Mouse (Mus musculus): ENCODE measurements at regions not wholly inside any gene's neighbourhood (a gene's known extent, or its start where the extent isn't known, plus 50 kb on each side); places are given as distances from the start of the nearest gene placed in this dataset.
A peak's percentile ranks its signal among the peaks of the same experiment; 100 is the strongest.
"Not testable (repeated sequence)": the region's sequence is repeated elsewhere in the genome, so short reads cannot be mapped to it uniquely, and the experiment has no call there.

DNA sequence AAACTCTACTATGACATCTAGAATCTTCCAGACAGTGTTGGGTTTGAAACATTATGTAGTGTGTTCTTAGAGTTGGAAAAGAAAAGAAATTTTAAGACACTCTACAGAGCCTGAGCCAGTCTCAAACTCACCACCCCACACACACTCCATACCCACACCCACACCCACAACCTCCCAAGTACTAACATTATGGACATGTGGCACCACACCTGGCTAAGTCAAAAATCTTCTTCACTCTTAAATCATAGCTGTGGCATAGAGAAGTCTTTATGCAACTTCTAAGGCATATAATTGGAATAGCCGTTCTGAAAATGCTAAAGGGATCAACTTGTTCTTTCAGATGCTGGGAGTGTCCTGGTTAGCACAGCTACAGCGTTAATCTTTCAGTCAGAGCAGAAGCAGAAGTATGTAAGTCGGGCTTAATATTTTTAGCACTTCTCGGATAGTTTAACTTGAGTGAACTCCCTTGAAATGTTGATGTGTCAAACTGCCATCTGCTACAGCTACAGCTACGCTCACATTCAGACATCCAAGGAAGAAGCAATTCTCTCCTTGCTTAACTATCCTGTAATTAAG lies 68.6 kb upstream of the Creb1 start:
- H3K27me3 ChIP-seq (replicated peaks; ENCODE audit: control insufficient read depth, insufficient read depth, low read length), result no peaks in the 10 kb centered on the region
- H3K36me3 ChIP-seq (ENCODE audit: control insufficient read depth, insufficient read depth, low read length), result no peaks in the 10 kb centered on the region
- H3K4me3 ChIP-seq (ENCODE audit: low read depth, low read length), result no peak overlapping the region
- DNase-seq (ENCODE audit: low spot score) (peak; percentile 9), ATAC-seq (replicated peaks; ENCODE audit: low FRiP score) (no peak)
- H3K4me1 ChIP-seq (replicated peaks; ENCODE audit: control insufficient read depth, insufficient read depth, low read length), result no peaks in the 10 kb centered on the region
- H3K27ac ChIP-seq (ENCODE audit: low read depth, low read length), result no peak overlapping the region
- H3K9ac ChIP-seq (ENCODE audit: low read depth, low read length), result no peak overlapping the region
- no peaks in the 10 kb centered on the region for H3K9me3 ChIP-seq (ENCODE audit: control insufficient read depth, low read length)
- 69% methylated on average over 5 of the region's 5 CpGs for WGBS
- H3K4me2 ChIP-seq, result no peak overlapping the region

DNA sequence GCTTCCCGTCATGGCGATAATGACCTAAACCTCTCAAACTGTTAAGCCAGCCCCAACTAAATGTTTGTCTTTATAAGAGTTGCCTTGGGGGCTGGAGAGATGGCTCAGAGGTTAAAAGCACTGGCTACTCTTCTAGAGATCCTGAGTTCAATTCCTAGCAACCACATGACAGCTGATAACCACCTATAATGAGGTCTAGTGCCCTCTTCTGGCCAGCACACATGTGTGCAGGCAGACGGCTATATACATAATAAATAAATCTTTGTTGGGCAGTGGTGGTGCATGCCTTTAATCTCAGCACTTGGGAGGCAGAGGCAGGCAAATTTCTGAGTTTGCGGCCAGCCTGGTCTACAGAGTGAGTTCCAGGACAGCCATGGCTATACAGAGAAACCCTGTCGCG lies 70.8 kb upstream of the Creb1 start:
- not testable (repeated sequence) for ATAC-seq (replicated peaks; ENCODE audit: low FRiP score)

DNA sequence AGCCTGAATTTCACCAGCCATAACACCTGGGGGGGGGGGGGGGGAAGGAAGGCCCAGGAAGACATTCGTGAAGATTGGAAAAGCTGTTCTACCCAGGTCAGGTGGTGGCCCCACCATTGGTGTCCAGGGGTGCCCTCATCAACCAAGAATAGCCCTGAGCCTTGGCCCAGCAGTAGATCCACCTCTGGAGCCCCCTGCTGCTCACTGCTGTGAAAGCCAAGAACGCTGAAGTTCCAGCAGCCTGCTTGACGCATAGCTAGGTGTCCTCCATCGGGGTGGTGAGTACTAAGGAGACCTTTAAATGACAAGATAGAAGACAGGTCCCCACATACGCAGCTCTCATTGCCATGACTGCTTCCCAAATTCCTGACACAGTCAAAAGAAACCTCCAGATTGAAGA lies 74.6 kb upstream of the Creb1 start:
- no peak overlapping the region for H3K27ac ChIP-seq (ENCODE audit: low read depth, low read length)

More for the DNA sequence above, 70.8 kb upstream of the Creb1 start:
- H3K4me1 ChIP-seq (replicated peaks; ENCODE audit: control insufficient read depth, insufficient read depth, low read length); H3K36me3 ChIP-seq (ENCODE audit: control insufficient read depth, insufficient read depth, low read length); H3K9ac ChIP-seq (ENCODE audit: low read depth, low read length); H3K9me3 ChIP-seq (ENCODE audit: control insufficient read depth, low read length); H3K4me2 ChIP-seq; H3K27me3 ChIP-seq (replicated peaks; ENCODE audit: control insufficient read depth, insufficient read depth, low read length); H3K4me3 ChIP-seq (ENCODE audit: low read depth, low read length); H3K27ac ChIP-seq (ENCODE audit: low read depth, low read length): not testable (repeated sequence)
- 85% methylated on average over 6 of the region's 6 CpGs for WGBS
- peak; percentile 17 for DNase-seq (ENCODE audit: low spot score)

DNA sequence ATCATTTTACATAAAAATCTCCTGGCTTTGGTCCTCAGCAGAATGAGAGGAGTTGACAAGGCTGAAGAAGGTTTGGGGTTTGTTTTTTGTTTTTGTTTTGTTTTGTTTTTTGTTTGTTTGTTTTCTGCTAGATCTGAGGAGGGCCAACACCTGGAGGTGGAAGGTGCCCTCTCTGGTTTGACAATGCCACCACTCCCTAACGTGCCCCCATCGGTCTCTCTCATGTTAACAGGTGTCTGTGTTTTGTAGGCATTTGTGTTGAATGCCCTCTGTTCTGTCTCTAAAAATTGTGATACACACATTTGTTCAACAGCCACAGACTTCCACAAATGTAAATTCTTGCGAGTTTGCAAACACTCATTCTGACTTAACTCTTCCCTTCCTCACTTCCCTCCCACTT lies 83.3 kb upstream of the Creb1 start:
- H3K4me1 ChIP-seq (replicated peaks; ENCODE audit: control insufficient read depth, insufficient read depth, low read length), result no peaks in the 10 kb centered on the region
- no peaks in the 10 kb centered on the region for H3K9me3 ChIP-seq (ENCODE audit: control insufficient read depth, low read length)
- H3K4me3 ChIP-seq (ENCODE audit: low read depth, low read length), result no peak overlapping the region
- H3K36me3 ChIP-seq (ENCODE audit: control insufficient read depth, insufficient read depth, low read length), result no peaks in the 10 kb centered on the region
- no peak for ATAC-seq (replicated peaks; ENCODE audit: low FRiP score)
- H3K4me2 ChIP-seq, result no peak overlapping the region
- no peak for DNase-seq (ENCODE audit: low spot score)
- 81% methylated on average over 3 of the region's 3 CpGs for WGBS
- H3K27ac ChIP-seq (ENCODE audit: low read depth, low read length), result no peak overlapping the region
- H3K9ac ChIP-seq (ENCODE audit: low read depth, low read length), result no peak overlapping the region
- H3K27me3 ChIP-seq (replicated peaks; ENCODE audit: control insufficient read depth, insufficient read depth, low read length), result no peaks in the 10 kb centered on the region

More for the DNA sequence above, 74.6 kb upstream of the Creb1 start:
- Histone ChIP-seq H3K9me3 (ENCODE audit: control insufficient read depth, low read length) (no peaks in the 10 kb centered on the region), H3K4me2 (no peak overlapping the region), H3K36me3 (ENCODE audit: control insufficient read depth, insufficient read depth, low read length) (no peaks in the 10 kb centered on the region), H3K4me3 (ENCODE audit: low read depth, low read length) (no peak overlapping the region), H3K4me1 (replicated peaks; ENCODE audit: control insufficient read depth, insufficient read depth, low read length) (no peaks in the 10 kb centered on the region), H3K27me3 (replicated peaks; ENCODE audit: control insufficient read depth, insufficient read depth, low read length) (no peaks in the 10 kb centered on the region), H3K9ac (ENCODE audit: low read depth, low read length) (no peak overlapping the region)
- DNase-seq (ENCODE audit: low spot score) (no peak), ATAC-seq (replicated peaks; ENCODE audit: low FRiP score) (no peak)
- WGBS, result 64% methylated on average over 5 of the region's 5 CpGs

DNA sequence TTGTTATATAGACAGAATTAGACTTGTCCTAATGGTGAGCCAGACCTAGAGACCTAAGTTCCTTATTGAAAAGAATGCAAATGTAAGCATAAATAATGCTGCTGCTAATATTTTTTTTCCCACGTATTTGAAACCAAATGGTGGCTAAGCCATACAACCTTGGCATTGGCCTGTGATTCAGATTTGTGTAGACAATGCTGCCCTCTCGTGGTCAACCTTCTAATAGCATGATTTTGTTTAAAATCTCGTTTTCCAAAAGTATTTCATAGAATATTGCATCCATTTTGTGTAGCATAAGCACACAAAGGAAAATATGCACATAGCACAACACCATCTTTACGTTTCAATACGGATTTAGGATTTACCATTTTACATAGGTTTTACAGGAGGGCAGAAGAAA lies 84.4 kb upstream of the Creb1 start:
- ATAC-seq (replicated peaks; ENCODE audit: low FRiP score) (no peak), DNase-seq (ENCODE audit: low spot score) (no peak)
- H3K27ac ChIP-seq (ENCODE audit: low read depth, low read length), result no peak overlapping the region
- H3K9ac ChIP-seq (ENCODE audit: low read depth, low read length), result no peak overlapping the region
- no peaks in the 10 kb centered on the region for H3K4me1 ChIP-seq (replicated peaks; ENCODE audit: control insufficient read depth, insufficient read depth, low read length)
- no peak overlapping the region for H3K4me2 ChIP-seq
- no peaks in the 10 kb centered on the region for H3K27me3 ChIP-seq (replicated peaks; ENCODE audit: control insufficient read depth, insufficient read depth, low read length)
- no peaks in the 10 kb centered on the region for H3K9me3 ChIP-seq (ENCODE audit: control insufficient read depth, low read length)
- no peaks in the 10 kb centered on the region for H3K36me3 ChIP-seq (ENCODE audit: control insufficient read depth, insufficient read depth, low read length)
- WGBS, result 2% methylated on average over 5 of the region's 5 CpGs
- H3K4me3 ChIP-seq (ENCODE audit: low read depth, low read length), result no peak overlapping the region

DNA sequence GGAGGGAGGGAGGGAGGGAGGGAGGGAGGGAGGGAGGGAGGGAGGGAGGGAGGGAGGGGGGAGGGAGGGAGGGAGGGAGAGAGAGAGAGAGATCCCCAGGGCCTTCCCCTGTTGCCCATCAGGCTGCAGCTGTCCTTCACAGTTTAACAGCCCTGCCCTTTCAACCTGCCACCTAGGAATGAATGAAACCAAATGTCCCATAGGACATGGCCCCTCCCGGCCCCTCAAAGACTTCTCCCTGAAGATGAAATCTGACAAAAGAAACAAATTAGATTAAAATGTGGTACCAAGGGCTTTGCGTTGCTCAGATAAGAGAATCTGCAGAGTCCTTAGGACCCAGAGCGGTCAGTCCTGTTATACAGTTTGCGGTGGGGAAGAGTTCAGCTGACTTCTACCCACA lies 86.0 kb upstream of the Creb1 start:
- 63% methylated on average over 4 of the region's 4 CpGs for WGBS
- Histone ChIP-seq H3K4me1 (replicated peaks; ENCODE audit: control insufficient read depth, insufficient read depth, low read length) (no peaks in the 10 kb centered on the region), H3K4me3 (ENCODE audit: low read depth, low read length) (no peak overlapping the region), H3K4me2 (no peak overlapping the region), H3K27ac (ENCODE audit: low read depth, low read length) (no peak overlapping the region), H3K9ac (ENCODE audit: low read depth, low read length) (no peak overlapping the region), H3K9me3 (ENCODE audit: control insufficient read depth, low read length) (no peaks in the 10 kb centered on the region), H3K27me3 (replicated peaks; ENCODE audit: control insufficient read depth, insufficient read depth, low read length) (no peaks in the 10 kb centered on the region), H3K36me3 (ENCODE audit: control insufficient read depth, insufficient read depth, low read length) (no peaks in the 10 kb centered on the region)
- ATAC-seq (replicated peaks; ENCODE audit: low FRiP score) (no peak), DNase-seq (ENCODE audit: low spot score) (no peak)

DNA sequence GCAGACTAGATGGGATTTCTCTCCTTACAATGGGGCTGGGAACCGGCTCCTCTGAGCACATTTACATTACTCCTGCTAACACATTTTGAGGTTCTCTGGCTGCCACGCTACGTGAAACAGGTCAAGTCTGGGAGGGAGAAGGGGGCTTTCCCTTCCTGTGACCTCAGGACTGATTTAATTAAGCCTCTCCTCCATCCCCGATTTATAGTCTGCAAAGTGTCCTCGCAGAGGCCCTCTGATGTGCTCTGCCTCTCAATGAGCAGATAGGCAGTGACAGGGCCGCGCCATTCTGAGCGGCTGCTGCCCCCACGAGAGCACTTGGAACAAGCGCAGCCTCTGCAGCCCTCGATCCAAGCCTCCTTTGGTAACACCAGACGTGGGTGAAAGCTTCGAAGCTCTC lies 86.5 kb upstream of the Creb1 start:
- H3K27me3 ChIP-seq (replicated peaks; ENCODE audit: control insufficient read depth, insufficient read depth, low read length), result no peaks in the 10 kb centered on the region
- H3K4me1 ChIP-seq (replicated peaks; ENCODE audit: control insufficient read depth, insufficient read depth, low read length), result no peaks in the 10 kb centered on the region
- no peaks in the 10 kb centered on the region for H3K36me3 ChIP-seq (ENCODE audit: control insufficient read depth, insufficient read depth, low read length)
- H3K9ac ChIP-seq (ENCODE audit: low read depth, low read length), result no peak overlapping the region
- peak; percentile 43 for DNase-seq (ENCODE audit: low spot score)
- WGBS, result 11% methylated on average over 13 of the region's 13 CpGs
- no peak overlapping the region for H3K4me2 ChIP-seq
- no peaks in the 10 kb centered on the region for H3K9me3 ChIP-seq (ENCODE audit: control insufficient read depth, low read length)
- no peak overlapping the region for H3K27ac ChIP-seq (ENCODE audit: low read depth, low read length)
- H3K4me3 ChIP-seq (ENCODE audit: low read depth, low read length), result no peak overlapping the region
- ATAC-seq (replicated peaks; ENCODE audit: low FRiP score), result no peak

DNA sequence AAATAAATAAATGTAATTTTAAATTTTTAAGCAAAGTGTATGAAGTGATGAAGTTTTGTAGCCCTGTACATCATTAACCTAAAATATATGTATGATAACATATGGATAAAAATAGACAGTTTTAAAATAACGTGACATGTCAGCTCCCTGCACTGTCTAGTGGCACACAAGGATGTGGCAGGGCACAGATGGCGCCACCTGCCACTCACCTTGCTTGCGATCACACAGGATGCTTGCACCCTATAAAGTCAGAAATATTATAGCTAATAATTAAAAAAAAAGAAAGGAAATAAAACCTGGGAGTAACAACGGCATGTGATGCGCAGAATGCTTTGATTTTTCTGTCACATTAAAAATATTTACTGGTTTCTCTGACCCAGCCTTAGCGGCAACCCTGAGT lies 89.0 kb upstream of the Creb1 start:
- Histone ChIP-seq H3K9ac (ENCODE audit: low read depth, low read length) (no peak overlapping the region), H3K4me3 (ENCODE audit: low read depth, low read length) (no peak overlapping the region), H3K36me3 (ENCODE audit: control insufficient read depth, insufficient read depth, low read length) (no peaks in the 10 kb centered on the region), H3K27me3 (replicated peaks; ENCODE audit: control insufficient read depth, insufficient read depth, low read length) (no peaks in the 10 kb centered on the region), H3K9me3 (ENCODE audit: control insufficient read depth, low read length) (no peaks in the 10 kb centered on the region), H3K27ac (ENCODE audit: low read depth, low read length) (no peak overlapping the region), H3K4me2 (no peak overlapping the region), H3K4me1 (replicated peaks; ENCODE audit: control insufficient read depth, insufficient read depth, low read length) (no peaks in the 10 kb centered on the region)
- DNase-seq (ENCODE audit: low spot score) (no peak), ATAC-seq (replicated peaks; ENCODE audit: low FRiP score) (no peak)
- WGBS, result 89% methylated on average over 6 of the region's 6 CpGs

DNA sequence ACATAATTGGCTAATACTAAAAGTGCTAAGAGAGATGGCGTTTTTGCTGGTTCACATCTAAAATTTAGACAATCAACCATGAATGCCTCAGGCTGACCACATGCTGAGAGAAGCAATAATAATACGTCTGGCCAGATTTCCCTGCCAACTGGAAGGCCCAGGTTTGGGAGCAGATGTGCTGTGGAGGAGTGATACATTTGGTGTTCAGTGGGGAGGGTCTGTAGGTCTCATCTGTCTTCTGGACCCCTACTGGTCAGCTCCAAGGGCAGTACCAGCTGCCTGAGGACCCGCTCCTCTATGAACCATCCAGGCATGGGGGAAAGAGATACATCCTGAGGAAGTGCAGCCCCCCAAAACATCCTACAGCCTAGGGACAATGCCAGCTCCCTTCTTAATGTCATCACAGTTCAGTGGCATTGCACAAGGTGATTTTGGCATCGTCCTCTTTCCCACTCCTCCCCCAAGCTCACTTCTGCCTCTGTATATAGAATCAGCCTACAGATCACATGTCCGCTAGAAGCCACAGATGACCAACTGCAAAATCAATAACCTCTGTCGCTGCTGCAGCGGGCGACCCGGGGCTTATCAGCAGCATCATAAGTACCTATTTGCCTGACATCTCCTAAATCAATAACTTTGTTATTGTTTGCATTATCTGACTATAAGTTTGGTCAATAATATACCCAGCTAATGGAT lies 90.1 kb upstream of the Creb1 start:
- H3K27me3 ChIP-seq (replicated peaks; ENCODE audit: control insufficient read depth, insufficient read depth, low read length), result no peaks in the 10 kb centered on the region
- H3K4me2 ChIP-seq, result no peak overlapping the region
- 59% methylated on average over 9 of the region's 9 CpGs for WGBS
- no peaks in the 10 kb centered on the region for H3K36me3 ChIP-seq (ENCODE audit: control insufficient read depth, insufficient read depth, low read length)
- no peak overlapping the region for H3K9ac ChIP-seq (ENCODE audit: low read depth, low read length)
- no peaks in the 10 kb centered on the region for H3K4me1 ChIP-seq (replicated peaks; ENCODE audit: control insufficient read depth, insufficient read depth, low read length)
- H3K27ac ChIP-seq (ENCODE audit: low read depth, low read length), result no peak overlapping the region
- DNase-seq (ENCODE audit: low spot score), result no peak
- H3K4me3 ChIP-seq (ENCODE audit: low read depth, low read length), result no peak overlapping the region
- no peak for ATAC-seq (replicated peaks; ENCODE audit: low FRiP score)
- H3K9me3 ChIP-seq (ENCODE audit: control insufficient read depth, low read length), result no peaks in the 10 kb centered on the region
